Mouse (Mus musculus): ENCODE measurements around the gene C1ra.
"Not testable (repeated sequence)": the region's sequence is repeated elsewhere in the genome, so short reads cannot be mapped to it uniquely, and the experiment has no call there.

C1ra gene

DNA sequence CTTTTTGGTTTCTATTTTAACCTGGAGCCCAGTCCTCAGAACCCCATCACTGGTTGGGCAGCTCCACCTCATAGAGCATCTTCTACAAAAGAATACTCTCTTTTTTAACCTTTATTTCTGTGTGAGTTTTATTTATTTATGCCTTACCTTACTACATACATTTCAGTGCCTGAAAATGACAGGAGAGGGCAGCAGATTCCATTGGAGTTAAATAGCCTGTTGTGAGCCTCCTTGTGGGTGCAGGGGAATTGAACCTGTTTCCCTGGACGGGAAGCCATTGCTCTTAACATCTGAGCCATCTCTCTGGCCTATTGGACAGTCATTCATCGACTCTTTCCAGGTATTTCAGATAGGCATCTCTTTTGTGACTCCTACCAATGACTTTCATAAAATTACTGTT, 33.2 kb downstream of the C1ra start:
- DNase-seq: no peak

DNA sequence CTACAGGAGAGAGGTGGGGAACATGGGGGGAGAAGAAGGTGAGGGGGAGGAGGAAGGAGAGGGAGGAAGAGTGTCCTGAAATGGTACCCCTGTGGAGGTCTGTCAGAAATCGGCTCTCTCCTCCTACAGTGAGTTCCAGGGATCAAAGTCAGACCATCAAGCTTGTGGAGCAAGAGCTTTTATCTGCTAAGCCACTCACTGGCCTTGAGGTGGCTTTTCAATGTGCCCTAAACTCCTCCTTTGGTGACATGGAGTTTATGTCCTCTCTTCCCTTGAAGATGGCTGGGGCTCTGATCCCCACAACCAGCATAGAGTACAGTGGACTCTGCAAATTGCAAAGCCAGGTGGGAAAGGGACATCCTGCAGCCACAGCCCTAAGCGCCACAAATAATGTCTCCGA, 35.8 kb downstream of the C1ra start:
- not testable (repeated sequence) for DNase-seq

DNA sequence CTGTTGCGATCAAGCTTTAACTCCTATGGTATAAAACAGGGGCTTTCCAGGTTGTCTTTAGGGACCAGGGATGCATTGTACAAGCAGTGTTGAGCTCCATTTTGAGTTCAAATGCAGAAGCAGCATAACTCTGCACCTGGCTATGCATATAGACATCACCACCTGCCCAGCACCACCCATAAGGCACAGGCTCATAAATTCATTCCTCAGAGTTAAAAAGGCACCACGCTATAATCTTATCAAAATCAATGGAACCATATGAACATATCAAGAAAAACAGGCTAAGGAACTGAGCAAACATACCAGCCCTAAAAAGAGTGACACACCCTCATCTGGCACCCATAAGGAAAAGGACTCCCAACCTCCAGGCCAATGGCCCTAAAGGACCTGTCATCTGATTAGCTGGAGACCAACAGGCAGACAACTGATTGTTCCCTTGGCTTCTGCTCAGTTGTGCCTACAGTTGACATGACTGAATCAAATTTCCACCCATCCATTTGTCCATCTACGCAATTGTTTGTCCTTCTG, 36.9 kb downstream of the C1ra start:
- DNase-seq: no peak

DNA sequence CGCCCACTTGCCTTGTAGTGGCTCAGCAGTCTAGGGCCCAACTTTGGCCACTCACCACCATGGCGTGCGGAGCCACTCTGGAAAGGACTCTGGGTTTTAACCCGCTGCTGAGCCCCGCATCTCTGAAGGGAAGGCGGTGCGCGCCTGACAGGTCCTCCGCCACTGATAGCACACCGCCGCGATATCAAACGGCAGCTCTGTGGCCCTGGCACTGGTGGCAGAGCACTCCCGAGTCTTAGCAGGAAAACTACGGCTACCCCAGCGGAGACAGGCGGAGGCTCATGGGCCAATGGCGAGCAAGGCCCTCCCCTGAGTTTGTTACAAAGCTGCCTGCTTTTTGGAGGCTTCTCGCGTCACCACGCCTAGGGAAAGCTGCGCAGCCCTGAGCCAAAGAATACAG, 40.6 kb downstream of the C1ra start:
- DNase-seq: no peak

DNA sequence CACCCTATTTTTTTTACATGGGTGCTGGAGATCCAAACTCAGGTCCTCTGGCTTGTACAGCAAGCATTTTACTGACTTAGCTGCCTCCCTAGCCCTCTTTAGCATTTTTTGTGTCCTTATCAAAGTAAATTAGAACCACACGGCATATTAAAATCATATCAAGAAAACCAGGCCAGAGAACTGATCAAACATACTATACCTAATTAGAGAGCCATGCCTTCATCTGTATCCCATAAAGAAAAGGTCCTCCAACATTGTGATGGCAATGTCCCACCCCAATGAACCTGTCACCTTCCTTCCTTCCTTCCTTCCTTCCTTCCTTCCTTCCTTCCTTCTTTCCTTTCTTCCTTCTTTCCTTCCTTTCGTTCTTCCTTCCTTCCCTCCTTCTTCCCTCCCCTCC, 43.8 kb downstream of the C1ra start:
- not testable (repeated sequence) for DNase-seq

DNA sequence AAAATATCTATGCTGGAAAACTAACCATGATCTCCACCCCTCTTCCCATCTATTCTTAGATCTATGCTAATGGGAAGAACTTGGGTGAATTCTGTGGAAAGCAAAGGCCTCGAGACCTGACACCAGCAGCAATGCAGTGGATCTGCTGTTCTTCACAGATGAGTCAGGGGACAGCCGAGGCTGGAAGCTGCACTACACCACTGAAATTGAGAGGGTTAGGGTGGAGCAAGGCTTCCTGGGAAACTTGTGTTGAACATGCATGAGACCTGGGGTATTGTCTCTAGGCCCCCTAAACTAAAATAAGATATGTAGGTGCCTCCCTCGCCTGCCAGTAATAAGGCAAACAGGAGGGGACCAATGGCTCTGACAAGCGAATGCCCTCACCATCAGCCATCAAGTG, 49.0 kb downstream of the C1ra start:
- not testable (repeated sequence) for DNase-seq

DNA sequence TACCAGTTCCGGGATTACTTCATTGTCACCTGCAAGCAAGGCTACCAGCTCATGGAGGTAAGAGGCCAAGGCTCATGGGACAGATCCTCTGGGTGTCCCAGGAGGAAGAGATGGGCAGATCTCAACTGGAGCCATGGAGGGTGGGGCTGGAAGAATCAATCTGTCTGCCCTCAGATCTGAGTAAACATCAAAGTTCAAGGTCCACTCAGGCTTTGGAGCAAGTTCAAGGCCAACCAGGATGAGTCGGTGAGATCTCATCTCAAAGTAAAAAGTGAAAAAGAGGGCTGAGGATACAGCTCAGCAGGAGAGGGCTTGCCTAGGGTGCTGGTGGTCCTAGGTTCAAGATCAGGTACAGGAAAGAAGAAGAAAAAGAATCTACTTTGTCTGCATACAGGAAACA, 49.4 kb downstream of the C1ra start:
- not testable (repeated sequence) for DNase-seq

DNA sequence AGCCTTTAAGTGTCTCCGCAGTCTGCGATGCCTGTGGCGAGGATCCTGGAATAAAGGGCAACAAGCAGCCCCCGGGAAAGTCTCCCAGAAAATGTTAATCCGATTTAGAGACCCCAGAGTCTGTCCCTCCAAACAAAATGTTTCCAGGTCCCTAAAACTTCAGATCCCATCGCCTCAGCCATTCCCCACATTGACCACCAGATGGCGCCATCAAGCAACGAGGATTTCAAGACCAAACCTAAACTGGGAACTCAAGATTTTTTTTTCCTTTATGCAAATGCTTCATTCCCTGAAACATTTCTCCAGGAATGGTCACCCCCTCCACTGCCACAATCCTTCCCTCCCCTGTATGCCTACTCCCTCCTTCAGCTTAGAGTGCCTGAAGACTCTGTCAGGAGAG, 57.8 kb downstream of the C1ra start, which contains the start of gene C1rb:
Gene C1rb (plus strand): TSS at position 269 of the 400 bp plus-strand sequence.
- DNase-seq: peak; percentile 21
